Mouse (Mus musculus) lung, postnatal 14 days (tissue): ENCODE data around the gene Ccdc9.

Experiments
- DNase-seq: peaks from one replicate; pipeline ENCODE4 v3.0.0; 2021

Gene Ccdc9

GRCm38 (mm10) chr7:16286026-16286961 is at the start of gene Ccdc9:
Ccdc9 (minus strand) TSS chr7:16286795.
- DNase-seq = peak; percentile 100

- no peak for DNase-seq
Observed at GRCm38 (mm10) chr7:16329146-16329545, 42.6 kb upstream of the Ccdc9 start.

GRCm38 (mm10) chr7:16326607-16326971 is 40.0 kb upstream of the Ccdc9 start:
- no peak for DNase-seq

- DNase-seq = peak; percentile 71
Observed at GRCm38 (mm10) chr7:16325920-16326606, 39.5 kb upstream of the Ccdc9 start.

- no peak for DNase-seq
Observed at GRCm38 (mm10) chr7:16324661-16325060, 38.1 kb upstream of the Ccdc9 start.

- DNase-seq = no peak
Observed at GRCm38 (mm10) chr7:16320479-16320878, 33.9 kb upstream of the Ccdc9 start.

- no peak for DNase-seq
Observed at GRCm38 (mm10) chr7:16319216-16319615, 32.6 kb upstream of the Ccdc9 start.

- DNase-seq = no peak
Observed at GRCm38 (mm10) chr7:16317094-16317493, 30.5 kb upstream of the Ccdc9 start.

- peak; percentile 45 for DNase-seq
Observed at GRCm38 (mm10) chr7:16315222-16315759, 28.7 kb upstream of the Ccdc9 start.

- no peak for DNase-seq
Observed at GRCm38 (mm10) chr7:16314221-16314775, 27.7 kb upstream of the Ccdc9 start.

GRCm38 (mm10) chr7:16313481-16314220 is 27.1 kb upstream of the Ccdc9 start:
- peak; percentile 91 for DNase-seq

- peak; percentile 83 for DNase-seq
Observed at GRCm38 (mm10) chr7:16312672-16313311, 26.2 kb upstream of the Ccdc9 start.

GRCm38 (mm10) chr7:16312011-16312671 is 25.5 kb upstream of the Ccdc9 start:
- peak; percentile 53 for DNase-seq

GRCm38 (mm10) chr7:16311453-16312004 is 24.9 kb upstream of the Ccdc9 start:
- DNase-seq = no peak

- DNase-seq = peak; percentile 43
Observed at GRCm38 (mm10) chr7:16310521-16311452, 24.2 kb upstream of the Ccdc9 start.

GRCm38 (mm10) chr7:16310020-16310520 is 23.5 kb upstream of the Ccdc9 start:
- DNase-seq = peak; percentile 90

GRCm38 (mm10) chr7:16309318-16310019 is 22.9 kb upstream of the Ccdc9 start:
- peak; percentile 94 for DNase-seq

- no peak for DNase-seq
Observed at GRCm38 (mm10) chr7:16308555-16309317, 22.1 kb upstream of the Ccdc9 start.
